Mouse (Mus musculus): ENCODE data around the gene Agrn. TPM values are rescaled to one million over a fixed set of nuclear protein-coding genes. Genes with fewer than 3 reads are reported as not detected.
"Not testable (repeated sequence)": the region's sequence is repeated elsewhere in the genome, so short reads cannot be mapped to it uniquely, and the experiment has no call there.

Agrn gene
- total and polyA plus RNA-seq, 3 experiments: 23.2 to 39.3 (median 34.1) TPM

DNA sequence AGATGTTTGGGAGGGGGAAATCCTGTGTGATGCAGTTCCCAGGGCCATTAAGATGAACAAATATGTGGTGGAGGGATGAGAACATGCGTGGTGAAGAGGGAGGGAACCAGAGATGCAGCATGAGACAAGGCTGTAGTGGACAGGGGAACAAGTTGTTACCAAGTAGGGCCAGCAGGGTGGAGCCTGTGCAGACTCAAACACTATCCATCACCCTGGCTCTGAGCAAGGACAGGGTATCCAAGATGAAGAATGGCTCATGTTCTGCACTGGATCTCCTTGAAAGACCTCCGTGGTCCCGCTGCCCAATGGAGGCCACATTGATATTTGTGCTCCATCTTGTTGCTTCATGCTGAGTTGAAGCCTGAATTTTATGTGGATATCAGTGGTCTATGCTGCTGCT, 42.5 kb downstream of the Agrn start:
- DNase-seq: no peak

DNA sequence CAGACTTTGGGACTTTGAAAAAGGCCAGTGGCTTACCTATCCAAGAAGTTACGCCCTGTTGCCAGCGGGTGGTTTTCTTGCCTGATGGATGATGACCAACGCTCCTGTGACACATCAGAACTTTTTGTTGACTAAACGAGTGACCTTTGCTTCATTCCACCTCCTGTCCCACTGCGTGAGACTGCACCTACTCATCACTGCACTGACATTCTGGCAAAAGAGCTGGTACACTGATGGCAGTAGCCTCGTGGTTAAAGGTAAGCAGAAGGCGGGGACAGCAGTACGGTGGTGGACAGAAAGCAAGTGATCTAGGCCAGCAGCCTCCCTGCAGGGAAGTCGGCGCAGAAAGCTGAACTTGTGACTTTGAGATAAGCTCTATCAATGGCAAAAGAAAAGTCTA, 46.4 kb downstream of the Agrn start:
- DNase-seq: not testable (repeated sequence)

DNA sequence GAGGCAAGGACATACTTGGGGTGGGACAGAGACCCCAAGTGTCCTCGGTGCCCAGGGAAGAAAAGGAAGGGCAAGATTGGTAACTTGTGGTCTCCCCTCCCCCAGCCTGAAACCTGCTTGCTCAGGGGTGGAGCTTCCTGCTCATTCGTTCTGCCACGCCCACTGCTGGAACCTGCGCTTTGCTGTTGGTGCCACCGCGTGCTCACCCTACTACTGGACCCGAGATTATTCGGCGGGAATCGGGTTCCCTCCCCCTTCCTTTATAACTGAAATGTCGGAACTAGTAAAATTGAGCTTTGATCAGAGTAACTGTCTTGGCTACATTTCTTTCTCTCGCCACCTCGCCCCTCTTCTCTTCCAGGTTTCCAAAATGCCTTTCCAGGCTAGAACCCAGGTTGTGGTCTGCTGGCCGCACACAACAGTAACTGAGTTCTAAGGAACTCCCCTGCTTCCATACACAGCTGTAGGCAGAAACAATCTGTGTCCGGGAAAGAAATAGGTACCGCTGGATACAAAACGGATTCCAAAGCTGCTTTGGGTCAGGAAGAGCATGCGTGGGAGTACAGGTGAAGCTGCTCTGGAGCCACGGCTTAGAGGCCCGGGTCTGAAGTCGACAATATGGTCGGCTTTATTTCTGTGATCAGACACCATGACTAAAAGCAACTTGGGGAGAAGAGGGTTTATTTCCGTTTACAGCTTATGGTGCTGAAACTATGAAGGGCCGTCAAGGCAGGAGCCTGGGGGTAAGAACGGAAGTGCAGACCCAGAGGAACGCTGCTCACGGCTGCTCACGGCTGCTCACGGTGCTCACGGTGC, 60.8 kb downstream of the Agrn start:
- DNase-seq: no peak

DNA sequence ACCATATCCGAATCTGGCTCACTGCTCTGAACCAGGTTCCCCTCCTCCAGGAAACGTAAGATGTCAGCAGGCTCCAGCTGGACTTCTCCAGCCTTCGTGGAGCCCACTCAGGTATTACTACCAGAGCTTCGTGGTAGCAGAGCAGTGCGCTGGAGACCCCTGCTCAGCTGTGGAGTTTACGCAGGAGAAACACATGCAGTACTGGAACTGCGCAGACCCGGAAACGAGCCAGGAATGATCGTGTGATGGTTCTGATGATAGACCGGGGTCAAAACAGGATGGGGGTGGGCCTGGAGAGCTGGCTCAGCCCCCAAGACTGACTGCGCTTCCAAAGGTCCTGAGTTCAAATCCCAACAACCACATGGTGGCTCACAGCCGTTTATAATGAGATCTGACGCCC, 61.5 kb downstream of the Agrn start:
- DNase-seq: no peak

DNA sequence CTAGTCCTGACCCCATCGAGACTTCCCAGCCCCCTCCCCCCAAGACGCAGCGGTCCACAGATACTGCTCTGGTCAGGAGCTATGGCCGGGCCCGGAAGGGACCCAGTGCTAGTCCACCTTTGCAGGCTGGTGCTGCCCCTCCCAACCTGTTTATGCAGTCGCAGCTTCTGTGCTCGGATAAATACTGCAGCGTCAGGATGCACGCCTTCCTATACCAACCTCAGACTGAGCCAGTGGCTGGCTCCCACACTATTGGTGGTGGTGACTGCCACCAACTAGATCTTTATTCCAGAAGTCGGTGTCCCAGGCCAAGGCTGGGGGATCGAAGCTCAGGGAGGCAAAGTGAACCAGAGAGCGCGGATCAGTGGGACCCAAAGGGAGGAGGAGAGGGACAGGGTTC, 62.2 kb downstream of the Agrn start:
- DNase-seq: no peak

DNA sequence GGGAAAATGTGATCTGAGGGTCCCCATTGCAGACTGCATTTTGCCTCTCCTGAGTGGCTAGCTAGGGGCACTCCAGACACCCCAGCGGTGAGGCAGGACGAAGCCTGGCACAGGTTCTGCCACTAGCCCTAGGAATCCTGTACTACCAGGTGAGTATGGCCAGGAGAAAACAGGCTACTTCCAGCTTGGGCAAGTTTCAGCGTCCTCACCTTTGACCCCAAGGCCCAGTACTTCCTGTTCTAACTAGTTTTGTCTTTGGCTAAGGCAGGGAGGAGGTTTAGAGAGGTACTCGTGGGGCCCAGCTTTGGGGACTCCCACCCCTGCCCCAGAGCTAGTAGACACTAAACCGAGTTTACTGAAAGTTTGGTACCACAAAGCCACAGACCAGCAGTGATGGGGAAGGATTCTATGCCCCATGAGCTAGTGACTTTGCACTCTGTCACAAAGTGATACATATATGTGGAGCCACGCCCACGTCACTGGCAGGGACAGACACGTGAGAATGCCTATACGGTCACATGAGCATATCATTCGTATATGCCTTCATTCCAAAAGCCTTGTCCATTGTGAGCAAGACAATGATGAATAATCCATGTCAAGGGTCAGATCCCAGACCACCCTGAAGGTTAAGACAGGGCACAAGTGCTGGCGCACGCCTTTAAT, 63.2 kb downstream of the Agrn start:
- DNase-seq: no peak

DNA sequence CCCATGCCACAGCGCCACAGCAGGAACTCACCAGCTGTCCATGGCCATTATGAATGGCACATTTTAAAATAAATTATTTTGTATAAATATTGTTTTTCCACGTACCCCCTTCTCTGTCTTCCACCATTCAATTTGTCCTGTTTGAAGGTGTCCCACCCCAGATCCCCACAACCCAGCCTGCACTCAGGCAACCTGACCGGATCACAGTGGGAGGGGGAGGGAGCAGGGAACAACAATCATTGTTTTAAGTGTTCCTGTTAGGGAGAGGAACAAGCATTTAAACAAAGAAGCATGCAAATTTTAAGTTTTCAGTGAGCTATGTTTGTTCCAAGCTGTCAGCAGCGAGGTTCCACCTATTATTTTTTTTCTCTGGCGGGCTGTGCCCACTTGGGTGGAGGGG, 64.0 kb downstream of the Agrn start:
- DNase-seq: no peak

DNA sequence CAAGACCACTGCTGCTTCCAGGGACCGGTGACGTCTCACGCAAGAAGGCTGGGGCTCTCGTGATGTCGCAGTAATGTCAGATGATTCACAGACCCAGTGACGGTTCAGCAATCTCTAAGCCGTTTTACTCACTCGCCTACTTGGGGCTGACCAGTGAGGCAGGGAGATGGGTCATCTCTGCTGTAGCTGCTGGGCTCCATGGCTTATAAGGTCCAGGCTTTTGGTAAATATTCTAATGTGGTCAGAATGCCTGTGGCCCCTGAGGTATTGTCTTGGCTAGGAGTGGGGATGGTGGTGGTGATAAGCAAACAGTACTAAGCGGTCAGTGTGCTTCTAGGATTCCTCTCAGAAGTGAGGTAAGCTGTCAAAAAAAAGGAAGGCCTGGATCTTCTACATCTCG, 66.3 kb downstream of the Agrn start:
- no peak for DNase-seq

DNA sequence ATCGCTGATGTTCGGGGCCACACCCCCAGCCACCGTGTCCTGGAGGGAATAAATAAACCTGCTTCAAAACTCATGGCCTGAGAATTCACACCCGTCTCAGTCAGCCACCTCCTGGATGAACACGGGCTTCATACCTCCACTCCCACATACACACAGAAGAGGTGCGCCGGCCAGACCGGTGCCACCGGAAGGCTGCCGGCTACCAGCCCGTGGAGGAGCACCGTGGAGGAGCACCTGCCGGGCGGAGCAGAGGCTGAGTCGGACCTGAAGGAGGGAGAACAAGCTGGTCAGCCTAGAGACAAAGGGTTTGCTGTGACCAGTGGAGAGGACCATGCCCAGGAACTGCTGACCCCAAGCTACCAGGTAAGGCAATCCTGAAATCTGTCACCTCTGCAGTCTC, 66.9 kb downstream of the Agrn start, which contains the start of gene Rnf223:
TSS of gene Rnf223 (plus strand) at position 78 of the 400 bp plus-strand sequence.
- no peak for DNase-seq

DNA sequence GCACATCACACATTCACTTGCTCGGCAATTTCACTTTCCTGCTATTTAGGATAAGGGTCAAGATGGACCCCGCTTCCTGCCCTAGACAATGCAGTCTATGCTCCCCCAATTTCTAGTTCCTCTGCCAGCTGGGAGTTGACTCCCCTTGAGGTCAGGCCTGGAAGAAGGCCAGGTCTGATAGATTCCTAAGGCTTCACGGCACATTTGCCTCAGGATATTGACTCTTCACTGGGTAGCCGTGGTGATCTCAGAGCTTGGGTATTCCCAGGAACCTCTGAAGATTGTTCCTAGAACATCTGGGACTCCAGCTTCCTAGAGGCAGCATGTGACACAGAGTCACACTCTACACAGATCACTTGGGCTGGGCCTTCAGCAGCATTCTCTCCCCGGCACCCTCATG, 68.5 kb downstream of the Agrn start:
- no peak for DNase-seq

DNA sequence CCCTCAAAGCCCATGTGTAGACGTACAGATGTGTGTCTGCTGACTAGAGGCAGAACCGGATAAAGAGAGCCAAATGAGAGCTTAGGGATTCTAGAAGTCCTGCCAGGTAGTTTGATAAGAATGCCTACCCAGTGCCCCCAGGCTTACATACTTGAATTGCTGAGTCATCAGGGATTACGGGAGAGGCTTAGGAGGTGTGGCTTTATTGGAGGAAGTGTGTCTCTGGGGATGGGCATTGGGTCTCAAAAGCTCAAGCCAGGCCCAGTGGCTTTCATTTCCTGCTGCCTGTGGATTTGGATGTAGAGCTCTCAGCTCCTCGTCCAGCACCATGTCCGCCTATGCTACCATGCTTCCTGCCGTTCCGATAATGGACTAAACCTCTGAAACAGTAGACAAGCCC, 70.4 kb downstream of the Agrn start:
- no peak for DNase-seq

DNA sequence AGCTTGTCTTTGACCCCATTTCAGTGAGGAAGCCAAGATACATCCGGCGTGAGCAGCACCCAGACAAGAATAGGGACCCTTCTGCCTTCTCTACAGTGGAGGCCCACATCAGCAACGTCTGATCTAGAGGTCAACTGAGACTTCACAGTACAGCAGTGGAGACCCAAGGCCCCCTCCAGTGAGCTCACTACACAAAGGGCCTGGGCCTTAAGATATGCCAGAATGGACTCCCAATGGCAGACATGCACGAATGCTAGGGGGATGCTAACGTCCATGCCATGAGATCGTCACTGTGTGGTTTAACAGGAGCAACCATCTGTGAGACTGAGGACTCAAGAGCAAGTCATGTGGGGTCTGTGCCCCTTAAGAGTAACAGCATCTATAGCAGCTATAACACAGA, 71.9 kb downstream of the Agrn start:
- no peak for DNase-seq

DNA sequence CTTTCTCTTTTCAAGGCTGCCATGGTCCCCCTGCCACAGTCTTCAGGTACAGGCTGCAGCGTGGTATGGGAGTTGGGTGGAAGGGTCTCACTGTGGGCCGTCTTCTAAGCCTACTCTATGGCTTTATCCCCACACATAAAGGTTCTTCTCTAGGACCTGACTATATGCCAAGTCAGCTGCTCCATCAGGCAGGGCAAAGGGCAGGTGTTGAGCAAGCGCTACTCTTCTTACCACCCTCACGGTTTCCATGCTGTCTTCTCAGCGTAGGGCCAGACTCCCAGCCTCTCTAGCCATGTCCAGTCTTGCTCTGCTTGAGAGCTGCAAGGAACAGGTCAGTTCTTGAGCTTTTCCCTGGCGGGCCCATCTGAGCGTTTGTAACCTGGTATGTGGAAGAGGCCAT, 73.2 kb downstream of the Agrn start:
- no peak for DNase-seq

Small RNA genes lying within 50 kb of the gene (microRNA-seq; reads per million reads assigned to microRNA genes)
- 1.8 to 3.7 reads per million in 2 experiments for gene Mir7658

Other genes with a start within 250 kb of the Agrn start
- 10 to 100 TPM; 66.8 to 70.1 TPM for gene C1qtnf12, start 235.2 kb downstream of the Agrn start, total RNA-seq (2021)
- 100 and 128 TPM in 2 replicates for gene C1qtnf12, start 235.2 kb downstream of the Agrn start, polyA plus RNA-seq (2012; rRNA removed)
- gene B3galt6, start 204.8 kb downstream of the Agrn start, total RNA-seq (2021): 1 to 10 TPM; 5.1 to 8.5 TPM
- 14.7 and 18.3 TPM in 2 replicates for gene B3galt6, start 204.8 kb downstream of the Agrn start, polyA plus RNA-seq (2012; rRNA removed)
- gene Sdf4, start 204.6 kb downstream of the Agrn start, total RNA-seq (2021): 100 to 1,000 TPM; 260 to 282 TPM
- 47.5 and 50.7 TPM in 2 replicates for gene Sdf4, start 204.6 kb downstream of the Agrn start, polyA plus RNA-seq (2012; rRNA removed)
- 1 to 10 TPM in 1 of 2 experiments, under 1 TPM in 1; 0.61 to 1.2 TPM for gene Tnfrsf4, start 183.6 kb downstream of the Agrn start, total RNA-seq (2021)
- gene Tnfrsf4, start 183.6 kb downstream of the Agrn start, polyA plus RNA-seq (2012; rRNA removed): 4.4 and 5.0 TPM in 2 replicates
- gene Tnfrsf18, start 171.3 kb downstream of the Agrn start, total RNA-seq (2021): under 1 TPM in 1 of 2 experiments, not detected in 1; 0.38 TPM
- 0.30 and 0.61 TPM in 2 replicates for gene Tnfrsf18, start 171.3 kb downstream of the Agrn start, polyA plus RNA-seq (2012; rRNA removed)
- gene Ttll10, start 138.1 kb downstream of the Agrn start, total RNA-seq (2021): under 1 TPM in 1 of 2 experiments, not detected in 1; 0.21 TPM
- gene Ttll10, start 138.1 kb downstream of the Agrn start, polyA plus RNA-seq (2012; rRNA removed): 0.13 and 0.19 TPM in 2 replicates
- 1 to 10 TPM; 5.7 to 9.6 TPM for gene 9430015G10Rik, start 87.5 kb downstream of the Agrn start, total RNA-seq (2021)
- gene 9430015G10Rik, start 87.5 kb downstream of the Agrn start, polyA plus RNA-seq (2012; rRNA removed): 14.6 and 15.6 TPM in 2 replicates
- gene Rnf223, start 67.0 kb downstream of the Agrn start, total RNA-seq (2021): under 1 TPM; 0.17 TPM
- gene Rnf223, start 67.0 kb downstream of the Agrn start, polyA plus RNA-seq (2012; rRNA removed): 0.34 and 0.46 TPM in 2 replicates
- gene Isg15, start 3.3 kb upstream of the Agrn start, total RNA-seq (2021): 1 to 10 TPM; 4.3 to 5.4 TPM
- 9.1 and 12.1 TPM in 2 replicates for gene Isg15, start 3.3 kb upstream of the Agrn start, polyA plus RNA-seq (2012; rRNA removed)
- 1 to 10 TPM; 2.7 to 7.2 TPM for gene AW011738, start 5.8 kb upstream of the Agrn start, total RNA-seq (2021)
- gene AW011738, start 5.8 kb upstream of the Agrn start, polyA plus RNA-seq (2012; rRNA removed): 1.7 and 2.6 TPM in 2 replicates
- gene Perm1, start 18.4 kb upstream of the Agrn start, total RNA-seq (2021): 10 to 100 TPM in 1 of 2 experiments, 1 to 10 TPM in 1; 3.9 to 10.2 TPM
- 2.4 and 2.6 TPM in 2 replicates for gene Perm1, start 18.4 kb upstream of the Agrn start, polyA plus RNA-seq (2012; rRNA removed)
- gene Plekhn1, start 37.4 kb upstream of the Agrn start, total RNA-seq (2021): 10 to 100 TPM; 18.7 to 23.9 TPM
- gene Plekhn1, start 37.4 kb upstream of the Agrn start, polyA plus RNA-seq (2012; rRNA removed): 62.2 and 69.6 TPM in 2 replicates
- 10 to 100 TPM; 42.6 to 47.2 TPM for gene Noc2l, start 38.5 kb upstream of the Agrn start, total RNA-seq (2021)
- 46.6 and 60.3 TPM in 2 replicates for gene Noc2l, start 38.5 kb upstream of the Agrn start, polyA plus RNA-seq (2012; rRNA removed)
- 1 to 10 TPM; 1.7 to 2.2 TPM for gene Samd11, start 58.2 kb upstream of the Agrn start, total RNA-seq (2021)
- 2.2 and 2.9 TPM in 2 replicates for gene Samd11, start 58.2 kb upstream of the Agrn start, polyA plus RNA-seq (2012; rRNA removed)
- gene Vmn2r-ps159, start 133.6 kb upstream of the Agrn start, total RNA-seq (2021): not detected
- gene Vmn2r-ps159, start 133.6 kb upstream of the Agrn start, polyA plus RNA-seq (2012; rRNA removed): not detected in 2 replicates